Mouse (Mus musculus) heart, adult 8-10 months (tissue): ENCODE measurements around the gene Wdr95. TPM values are rescaled to one million over a fixed set of nuclear protein-coding genes. Genes with fewer than 3 reads are reported as not detected.

Experiments
- DNase-seq: peaks from one replicate; pipeline ENCODE4 v3.0.0; 2022; ENCODE audit warnings: low spot score
- total RNA-seq, 4 experiments: library from RNA; stranded (reverse); gene quantifications; 2 replicates each; pipeline ENCODE4 v1.2.4; 2022

The Wdr95 gene
- total RNA-seq = not detected

DNA sequence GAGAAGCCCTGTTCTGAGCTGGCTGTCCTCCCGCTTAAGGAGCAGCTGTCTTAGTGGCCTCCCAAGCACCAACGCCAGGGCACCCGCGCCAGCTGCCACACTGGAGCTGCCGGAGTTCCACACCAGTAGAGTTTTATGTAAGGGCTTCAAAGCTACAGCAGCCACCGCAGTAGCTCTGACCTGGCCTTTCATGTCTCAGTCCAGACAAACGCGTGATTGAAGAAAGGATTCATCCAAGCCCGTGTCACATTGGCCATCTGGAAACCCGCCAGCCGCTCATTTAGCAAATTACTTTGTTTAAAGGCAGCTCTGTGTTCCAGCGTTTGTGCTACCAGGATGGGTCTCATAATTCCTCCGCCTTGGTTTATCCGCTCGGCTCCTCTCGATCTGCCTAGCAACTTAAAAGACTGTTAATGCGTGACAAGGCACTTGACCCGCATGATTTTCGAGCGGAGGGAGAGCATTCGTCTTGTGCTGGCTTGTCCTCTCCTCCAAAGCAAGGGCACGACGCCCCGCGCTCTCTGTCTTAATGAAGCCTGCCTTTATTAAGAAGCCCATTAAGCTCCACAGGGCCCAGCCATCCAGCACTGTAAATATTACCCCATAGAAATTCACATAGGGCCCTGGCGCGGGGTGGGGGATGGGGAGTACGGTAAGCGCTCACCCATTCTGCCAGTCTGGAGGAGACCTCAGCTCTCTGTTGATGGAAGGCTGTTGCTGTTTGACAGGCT lies at the start of gene Wdr95:
Wdr95 (plus strand) TSS at position 681 of the 731 bp plus-strand sequence.
- no peak for DNase-seq

- no peak for DNase-seq
These were observed 46.6 kb upstream of the Wdr95 start for GRCm38 (mm10) chr5:149481920-149482319.

GRCm38 (mm10) chr5:149483321-149484052 lies 45.0 kb upstream of the Wdr95 start:
- no peak for DNase-seq

- DNase-seq = no peak
These were observed 44.2 kb upstream of the Wdr95 start for GRCm38 (mm10) chr5:149484270-149484669.

DNA sequence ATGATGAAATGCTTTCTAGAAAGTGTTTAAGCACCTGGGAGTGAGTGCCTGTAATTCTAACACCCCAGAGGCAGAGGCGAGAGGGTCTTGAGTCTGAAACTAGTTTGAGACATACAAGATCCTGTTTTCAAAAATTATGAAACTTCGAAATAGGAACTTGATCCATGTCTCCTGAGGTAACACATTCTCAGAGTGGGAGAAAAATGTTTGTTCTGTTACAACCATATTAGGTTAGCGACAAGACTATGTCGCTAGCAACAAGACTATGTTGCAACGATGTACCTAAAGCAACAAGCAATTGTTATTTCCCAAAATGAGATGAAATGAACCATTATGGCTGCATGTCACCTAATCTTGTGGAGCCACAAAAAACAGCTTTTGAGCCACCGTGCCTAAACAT lies 43.0 kb upstream of the Wdr95 start:
- no peak for DNase-seq

DNA sequence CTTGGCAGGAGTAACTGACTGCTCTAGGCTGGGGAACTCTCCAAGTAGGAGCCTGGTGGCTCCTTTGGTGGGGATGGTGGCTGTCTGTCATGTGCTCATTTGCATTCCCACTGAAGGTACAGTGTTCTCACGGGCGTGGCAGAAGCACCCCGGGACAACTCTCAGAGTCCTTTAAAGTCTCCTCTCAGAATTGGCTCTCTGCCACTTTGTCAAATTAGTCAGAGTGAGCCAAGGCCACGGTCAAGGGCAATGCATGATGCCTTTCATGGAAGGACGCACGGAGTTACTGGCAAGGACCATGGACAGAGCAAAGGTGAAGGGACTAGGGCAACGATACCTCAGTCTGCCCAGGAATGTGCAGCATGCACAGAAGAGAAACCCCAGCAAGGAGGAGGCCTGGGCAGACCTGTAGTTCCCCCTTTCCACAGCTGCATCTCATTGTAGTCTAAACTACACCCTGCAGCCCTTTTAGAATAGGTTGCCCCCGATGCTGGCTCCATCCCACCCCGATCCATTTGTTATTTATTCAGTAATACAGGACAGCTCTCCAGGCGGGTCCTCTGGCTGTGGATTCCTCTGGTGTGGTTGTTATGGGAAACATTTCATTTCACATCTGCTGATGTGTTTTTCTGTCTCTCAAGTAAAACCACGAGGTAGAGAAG lies 40.0 kb upstream of the Wdr95 start:
- no peak for DNase-seq

- no peak for DNase-seq
These were observed 39.3 kb upstream of the Wdr95 start for GRCm38 (mm10) chr5:149489136-149489535.

- no peak for DNase-seq
These were observed 38.2 kb upstream of the Wdr95 start for GRCm38 (mm10) chr5:149490275-149490674.

GRCm38 (mm10) chr5:149495655-149496054 lies 32.8 kb upstream of the Wdr95 start:
- DNase-seq = no peak

GRCm38 (mm10) chr5:149496401-149497066 lies 31.9 kb upstream of the Wdr95 start:
- no peak for DNase-seq

GRCm38 (mm10) chr5:149499936-149500335 lies 28.5 kb upstream of the Wdr95 start:
- DNase-seq = no peak

DNA sequence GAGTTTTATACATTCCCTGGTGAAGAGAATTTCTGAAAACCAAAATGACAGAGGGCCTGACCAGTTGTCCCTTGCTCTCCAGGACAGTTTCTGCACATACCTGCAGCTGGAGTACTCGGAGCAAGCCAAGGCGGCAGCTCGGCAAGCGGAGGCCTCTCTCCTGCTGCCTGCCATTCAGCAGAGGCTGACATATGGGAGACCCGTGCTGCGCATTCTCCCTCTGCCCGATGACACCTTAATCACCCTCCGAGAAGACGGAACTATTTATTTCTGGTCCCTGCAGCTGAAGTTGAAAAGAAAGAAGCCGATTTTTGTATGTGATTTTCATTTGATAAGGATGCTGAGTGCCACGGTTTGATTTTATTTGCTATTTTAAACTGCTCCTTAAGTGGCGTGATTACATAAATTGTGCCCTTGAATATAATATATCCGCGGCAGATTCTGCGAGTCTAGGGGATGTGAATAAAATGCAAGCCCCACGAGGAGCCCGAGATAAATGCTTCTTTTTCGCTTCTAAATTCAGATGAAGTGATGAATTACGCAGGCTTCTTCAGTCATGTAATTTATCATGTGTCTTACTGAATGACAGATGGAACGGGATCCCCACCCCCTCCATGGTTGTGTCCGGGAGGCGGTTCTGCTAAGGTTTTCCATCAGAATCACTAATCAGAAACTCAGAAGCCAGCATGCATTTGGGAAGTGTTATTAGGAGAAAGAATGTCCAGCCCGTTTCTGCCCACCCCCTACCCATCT lies 24.9 kb upstream of the Wdr95 start:
- DNase-seq = no peak

DNA sequence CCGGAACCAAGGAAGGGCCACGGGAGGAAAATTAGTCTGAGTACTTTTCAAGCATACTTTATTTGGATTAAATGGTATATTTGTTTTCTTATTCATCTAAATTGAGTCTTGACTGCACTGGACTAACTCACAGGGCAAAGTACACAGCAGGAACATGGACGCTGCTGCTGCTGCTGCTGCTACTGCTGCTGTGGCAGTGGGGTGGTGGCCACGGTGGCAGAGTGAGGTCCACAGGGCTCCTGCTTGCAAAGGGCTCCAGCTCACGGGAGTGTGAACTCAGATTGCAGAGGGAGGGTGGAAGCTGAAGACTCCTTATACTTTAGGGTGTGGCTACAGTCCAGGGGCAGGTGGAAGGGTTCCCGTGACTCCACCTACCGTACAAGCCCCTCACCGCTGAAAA lies 23.5 kb upstream of the Wdr95 start:
- no peak for DNase-seq

GRCm38 (mm10) chr5:149506033-149506432 lies 22.4 kb upstream of the Wdr95 start:
- no peak for DNase-seq

- no peak for DNase-seq
These were observed 20.1 kb upstream of the Wdr95 start for GRCm38 (mm10) chr5:149508094-149509029.

GRCm38 (mm10) chr5:149510323-149510722 lies 18.2 kb upstream of the Wdr95 start:
- no peak for DNase-seq

GRCm38 (mm10) chr5:149512695-149513094 lies 15.8 kb upstream of the Wdr95 start:
- no peak for DNase-seq

- no peak for DNase-seq
These were observed 14.9 kb upstream of the Wdr95 start for GRCm38 (mm10) chr5:149513438-149514086.

GRCm38 (mm10) chr5:149514087-149514671 lies 14.3 kb upstream of the Wdr95 start:
- DNase-seq = peak; percentile 25
